Mouse (Mus musculus): Measurements from ENCODE around the gene Rapgef1.
"Not testable (repeated sequence)": the region's sequence is repeated elsewhere in the genome, so short reads cannot be mapped to it uniquely, and the experiment has no call there.

The Rapgef1 gene

GRCm38 (mm10) chr2:29739368-29739767, 119.8 kb downstream of the Rapgef1 start:
- DNase-seq (ENCODE audit: low spot score in 2 of 2): peak in 1 of 2 experiments; percentile 48

- no peak for DNase-seq (ENCODE audit: low spot score in 2 of 2)
Measured at GRCm38 (mm10) chr2:29741207-29741606, 121.7 kb downstream of the Rapgef1 start.

- no peak for DNase-seq (ENCODE audit: low spot score in 2 of 2)
Measured at GRCm38 (mm10) chr2:29744256-29744655, 124.7 kb downstream of the Rapgef1 start.

GRCm38 (mm10) chr2:29747188-29747782, 127.8 kb downstream of the Rapgef1 start:
- no peak for DNase-seq (ENCODE audit: low spot score in 2 of 2)

GRCm38 (mm10) chr2:29747852-29748251, 128.3 kb downstream of the Rapgef1 start:
- no peak for DNase-seq (ENCODE audit: low spot score in 2 of 2)

- no peak for DNase-seq (ENCODE audit: low spot score in 2 of 2)
Measured at GRCm38 (mm10) chr2:29748499-29748898, 129.0 kb downstream of the Rapgef1 start.

- no peak for DNase-seq (ENCODE audit: low spot score in 2 of 2)
Measured at GRCm38 (mm10) chr2:29751497-29751896, 132.0 kb downstream of the Rapgef1 start, which contains the start of gene Gm13420. Gm13420 (minus strand) TSS chr2:29751685.

- DNase-seq (ENCODE audit: low spot score in 2 of 2): no peak
Measured at GRCm38 (mm10) chr2:29752397-29752796, 132.9 kb downstream of the Rapgef1 start.

- no peak for DNase-seq (ENCODE audit: low spot score in 2 of 2)
Measured at GRCm38 (mm10) chr2:29755693-29756092, 136.2 kb downstream of the Rapgef1 start.

GRCm38 (mm10) chr2:29764831-29765230, 145.3 kb downstream of the Rapgef1 start:
- DNase-seq (ENCODE audit: low spot score in 2 of 2): peak in 1 of 2 experiments; percentile 17

- DNase-seq (ENCODE audit: low spot score in 2 of 2): no peak
Measured at GRCm38 (mm10) chr2:29767976-29768709, 148.6 kb downstream of the Rapgef1 start.

- DNase-seq (ENCODE audit: low spot score in 2 of 2): no peak
Measured at GRCm38 (mm10) chr2:29768901-29769300, 149.4 kb downstream of the Rapgef1 start.

GRCm38 (mm10) chr2:29770162-29770561, 150.6 kb downstream of the Rapgef1 start:
- DNase-seq (ENCODE audit: low spot score in 2 of 2): no peak

GRCm38 (mm10) chr2:29771611-29772461, 152.3 kb downstream of the Rapgef1 start:
- DNase-seq (ENCODE audit: low spot score in 2 of 2): no peak

GRCm38 (mm10) chr2:29773323-29773722, 153.8 kb downstream of the Rapgef1 start:
- DNase-seq (ENCODE audit: low spot score in 2 of 2): no peak

- not testable (repeated sequence) for DNase-seq (ENCODE audit: low spot score in 2 of 2)
Measured at GRCm38 (mm10) chr2:29781256-29781655, 161.7 kb downstream of the Rapgef1 start.

- no peak for DNase-seq (ENCODE audit: low spot score in 2 of 2)
Measured at GRCm38 (mm10) chr2:29784290-29784689, 164.8 kb downstream of the Rapgef1 start.

GRCm38 (mm10) chr2:29787104-29787917, 167.8 kb downstream of the Rapgef1 start, which contains the start of gene Coq4:
Coq4 (plus strand) TSS chr2:29787493.
- DNase-seq (ENCODE audit: low spot score in 2 of 2): peak; percentile 85 to 94

- peak; percentile 80 to 82 for DNase-seq (ENCODE audit: low spot score in 2 of 2)
Measured at GRCm38 (mm10) chr2:29787937-29788681, 168.6 kb downstream of the Rapgef1 start, which contains the start of gene Trub2. Trub2 (minus strand) TSS chr2:29788502.

Data from heart, adult 9 months (tissue).